Mouse (Mus musculus) kidney, adult 2 months (tissue): ENCODE measurements around the gene Camk2d. TPM values are rescaled to one million over a fixed set of nuclear protein-coding genes. Genes with fewer than 3 reads are reported as not detected.

ENCODE experiments used
- DNase-seq: peaks from one replicate; pipeline ENCODE4 v3.0.0; 2021
- H3K27ac ChIP-seq: fragments of 200-500 bp; 2 replicates; pipeline ENCODE4 v1.5.1; 2012; ENCODE audit warnings: low read depth, low read length, control low read depth, inconsistent platforms; ENCODE audit not compliant: insufficient read depth
- H3K27me3 ChIP-seq: fragments of 200-500 bp; replicated peaks from 2 replicates; pipeline ENCODE4 v1.6.1; 2012; ENCODE audit warnings: mild to moderate bottlenecking, moderate library complexity, low read length, inconsistent platforms; ENCODE audit not compliant: control insufficient read depth, insufficient read depth
- H3K36me3 ChIP-seq: fragments of 200-500 bp; 2 replicates; pipeline ENCODE4 v1.6.1; 2012; ENCODE audit warnings: mild to moderate bottlenecking, moderate library complexity, low read length, inconsistent platforms; ENCODE audit not compliant: control insufficient read depth, insufficient read depth
- H3K4me1 ChIP-seq: fragments of 200-500 bp; 2 replicates; pipeline ENCODE4 v1.6.1; 2011; ENCODE audit warnings: low read length; ENCODE audit not compliant: control insufficient read depth, insufficient read depth
- H3K4me3 ChIP-seq: fragments of 200-500 bp; 2 replicates; pipeline ENCODE4 v1.5.1; 2011; ENCODE audit warnings: mild to moderate bottlenecking, low read depth, low read length, control low read depth; ENCODE audit not compliant: insufficient read depth
- CTCF ChIP-seq: fragments of 200-500 bp; conservative IDR thresholded peaks from 2 replicates; pipeline ENCODE4 v1.5.1; 2011; ENCODE audit warnings: low read depth, mild to moderate bottlenecking, control low read depth, low read length, moderate library complexity, mixed read lengths; ENCODE audit not compliant: insufficient read depth, insufficient read length
- POLR2A ChIP-seq: fragments of 200-500 bp; IDR thresholded peaks from one replicate; pipeline ENCODE4 v1.6.1; 2011; ENCODE audit warnings: low read depth, low read length, control low read depth
- WGBS: fragments of 180-500 bp; shearing (Covaris S2); methylation state at CpG from one replicate; pipeline ENCODE4 v1.1.7; 2018; 5-methylcytosine and 5-hydroxymethylcytosine counted together
- polyA plus RNA-seq: library from polyadenylated mRNA; depleted of rRNA; stranded (reverse); fragments of >200 nt; gene quantifications from 2 replicates; pipeline ENCODE4 v1.2.3, GENCODE M21; 2012

The Camk2d gene
- polyA plus RNA-seq, 1 experiment = 37.9 TPM

- no peak for DNase-seq
- no peaks in the 10 kb centered on the region for H3K27me3 ChIP-seq
- no peak overlapping the region for H3K27ac ChIP-seq
- no peak overlapping the region for H3K4me3 ChIP-seq
- H3K4me1 ChIP-seq = peaks cover 5% of the 10 kb centered on the region; the same call in 1 of the 2 replicates
- TF ChIP-seq CTCF (no peak), POLR2A (no peak)
- no peaks in the 10 kb centered on the region for H3K36me3 ChIP-seq
- WGBS = 75% methylated on average over 4 of the region's 4 CpGs
Measured at GRCm38 (mm10) chr3:126612748-126613509, 16.8 kb downstream of the Camk2d start.

GRCm38 (mm10) chr3:126613510-126614128 is 17.5 kb downstream of the Camk2d start:
- Histone ChIP-seq H3K27ac (no peak overlapping the region), H3K27me3 (no peaks in the 10 kb centered on the region), H3K36me3 (no peaks in the 10 kb centered on the region), H3K4me3 (no peak overlapping the region), H3K4me1 (peaks cover 5% of the 10 kb centered on the region; the same call in 1 of the 2 replicates)
- TF ChIP-seq CTCF (no peak), POLR2A (no peak)
- DNase-seq = peak; percentile 36
- 37% methylated on average over 11 of the region's 11 CpGs for WGBS

- Histone ChIP-seq H3K4me3 (no peak overlapping the region), H3K4me1 (peaks cover 5% of the 10 kb centered on the region; the same call in 1 of the 2 replicates), H3K27ac (no peak overlapping the region), H3K27me3 (no peaks in the 10 kb centered on the region), H3K36me3 (no peaks in the 10 kb centered on the region)
- no peak for DNase-seq
- WGBS = 54% methylated on average over 6 of the region's 6 CpGs
- TF ChIP-seq CTCF (no peak), POLR2A (no peak)
Measured at GRCm38 (mm10) chr3:126615306-126615705, 19.2 kb downstream of the Camk2d start.

GRCm38 (mm10) chr3:126620152-126620551 is 24.1 kb downstream of the Camk2d start:
- Histone ChIP-seq H3K27me3 (no peaks in the 10 kb centered on the region), H3K4me1 (no peaks in the 10 kb centered on the region), H3K4me3 (no peak overlapping the region), H3K36me3 (no peaks in the 10 kb centered on the region), H3K27ac (no peak overlapping the region)
- no peak for DNase-seq
- no peak for TF ChIP-seq POLR2A
- no peak for TF ChIP-seq CTCF
- 93% methylated on average over 6 of the region's 6 CpGs for WGBS

GRCm38 (mm10) chr3:126622509-126622908 is 26.4 kb downstream of the Camk2d start:
- no peak for DNase-seq
- Histone ChIP-seq H3K27me3 (no peaks in the 10 kb centered on the region), H3K27ac (no peak overlapping the region), H3K4me3 (no peak overlapping the region), H3K4me1 (no peaks in the 10 kb centered on the region), H3K36me3 (no peaks in the 10 kb centered on the region)
- TF ChIP-seq CTCF (no peak), POLR2A (no peak)
- 74% methylated on average over 2 of the region's 2 CpGs for WGBS

- no peaks in the 10 kb centered on the region for H3K36me3 ChIP-seq
- no peak overlapping the region for H3K4me3 ChIP-seq
- H3K27me3 ChIP-seq = no peaks in the 10 kb centered on the region
- 91% methylated on average over 11 of the region's 11 CpGs for WGBS
- TF ChIP-seq CTCF (no peak), POLR2A (no peak)
- H3K4me1 ChIP-seq = peaks cover 4% of the 10 kb centered on the region; the same call in 1 of the 2 replicates
- no peak overlapping the region for H3K27ac ChIP-seq
- no peak for DNase-seq
Measured at GRCm38 (mm10) chr3:126624994-126625763, 29.1 kb downstream of the Camk2d start.

- no peak overlapping the region for H3K27ac ChIP-seq
- DNase-seq = no peak
- no peak overlapping the region for H3K4me3 ChIP-seq
- no peaks in the 10 kb centered on the region for H3K36me3 ChIP-seq
- no peaks in the 10 kb centered on the region for H3K27me3 ChIP-seq
- WGBS = 90% methylated on average over 8 of the region's 8 CpGs
- H3K4me1 ChIP-seq = peaks cover 4% of the 10 kb centered on the region; the same call in 1 of the 2 replicates
- TF ChIP-seq POLR2A (no peak), CTCF (no peak)
Measured at GRCm38 (mm10) chr3:126625764-126626040, 29.6 kb downstream of the Camk2d start.
